Mouse (Mus musculus): ENCODE results near the gene Dnajb13. TPM values are rescaled to one million over a fixed set of nuclear protein-coding genes. Genes with fewer than 3 reads are reported as not detected.
A peak's percentile ranks its signal among the peaks of the same experiment; 100 is the strongest.

Dnajb13 gene
- total RNA-seq, 2 experiments from 2014 or later = not detected

- DNase-seq = no peak
Measured at GRCm38 (mm10) chr7:100506494-100506893, 8.3 kb downstream of the Dnajb13 start.

GRCm38 (mm10) chr7:100504740-100505487 is 9.8 kb downstream of the Dnajb13 start:
- DNase-seq = no peak

- no peak for DNase-seq
Measured at GRCm38 (mm10) chr7:100503076-100503475, 11.7 kb downstream of the Dnajb13 start.

- DNase-seq = no peak
Measured at GRCm38 (mm10) chr7:100502374-100502922, 12.3 kb downstream of the Dnajb13 start.

GRCm38 (mm10) chr7:100501844-100502373 is 12.9 kb downstream of the Dnajb13 start:
- DNase-seq = no peak

GRCm38 (mm10) chr7:100501027-100501843 is 13.5 kb downstream of the Dnajb13 start:
- DNase-seq = no peak

- no peak for DNase-seq
Measured at GRCm38 (mm10) chr7:100500276-100500977, 14.3 kb downstream of the Dnajb13 start.

- DNase-seq = no peak
Measured at GRCm38 (mm10) chr7:100499465-100499864, 15.3 kb downstream of the Dnajb13 start.

GRCm38 (mm10) chr7:100497982-100498381 is 16.8 kb downstream of the Dnajb13 start:
- no peak for DNase-seq

- no peak for DNase-seq
Measured at GRCm38 (mm10) chr7:100497402-100497801, 17.4 kb downstream of the Dnajb13 start.

GRCm38 (mm10) chr7:100496791-100497190 is 18.0 kb downstream of the Dnajb13 start:
- no peak for DNase-seq

- DNase-seq = no peak
Measured at GRCm38 (mm10) chr7:100496371-100496770, 18.4 kb downstream of the Dnajb13 start.

- peak; percentile 79 for DNase-seq
Measured at GRCm38 (mm10) chr7:100495581-100496251, 19.0 kb downstream of the Dnajb13 start.

- DNase-seq = no peak
Measured at GRCm38 (mm10) chr7:100495042-100495441, 19.7 kb downstream of the Dnajb13 start.

- no peak for DNase-seq
Measured at GRCm38 (mm10) chr7:100494415-100494831, 20.3 kb downstream of the Dnajb13 start.

GRCm38 (mm10) chr7:100493484-100494414 is 21.0 kb downstream of the Dnajb13 start:
- DNase-seq = no peak

GRCm38 (mm10) chr7:100493117-100493483 is 21.7 kb downstream of the Dnajb13 start, which contains the start of gene Ucp2:
TSS of gene Ucp2 (plus strand) at chr7:100493337.
- DNase-seq = peak; percentile 79

GRCm38 (mm10) chr7:100492391-100493116 is 22.2 kb downstream of the Dnajb13 start:
- DNase-seq = no peak

GRCm38 (mm10) chr7:100488474-100489048 is 26.2 kb downstream of the Dnajb13 start:
- no peak for DNase-seq

Data from gastrocnemius, postnatal 25 days (tissue).